Mouse (Mus musculus): ENCODE measurements around the gene Cabcoco1. TPM values are rescaled to one million over a fixed set of nuclear protein-coding genes. Genes with fewer than 3 reads are reported as not detected.

Cabcoco1 gene
- polyA plus RNA-seq, 1 experiment, result not detected

- Histone ChIP-seq H3K4me1 (ENCODE audit: control insufficient read depth, insufficient read depth, low read length) (peaks cover 3% of the 10 kb centered on the region; the same call in 1 of the 2 replicates), H3K4me3 (ENCODE audit: insufficient read depth, low read length) (no peak overlapping the region), H3K27ac (ENCODE audit: insufficient read depth, low read depth, low read length) (no peak overlapping the region)
- TF ChIP-seq CTCF (IDR thresholded peaks at IDR 0.05; ENCODE audit: low read depth, low read length) (peak; percentile 83), POLR2A (IDR thresholded peaks at IDR 0.05; ENCODE audit: borderline replicate concordance, low read depth, low read length) (no peak)
These were observed 76.8 kb downstream of the Cabcoco1 start for GRCm38 (mm10) chr10:68464943-68465342.

- no peaks in the 10 kb centered on the region for H3K4me1 ChIP-seq (ENCODE audit: control insufficient read depth, insufficient read depth, low read length)
- no peak overlapping the region for H3K4me3 ChIP-seq (ENCODE audit: insufficient read depth, low read length)
- H3K27ac ChIP-seq (ENCODE audit: insufficient read depth, low read depth, low read length), result no peak overlapping the region
- no peak for TF ChIP-seq POLR2A (IDR thresholded peaks at IDR 0.05; ENCODE audit: borderline replicate concordance, low read depth, low read length)
- no peak for TF ChIP-seq CTCF (IDR thresholded peaks at IDR 0.05; ENCODE audit: low read depth, low read length)
These were observed 81.9 kb downstream of the Cabcoco1 start for GRCm38 (mm10) chr10:68459784-68460183.

- no peak overlapping the region for H3K27ac ChIP-seq (ENCODE audit: insufficient read depth, low read depth, low read length)
These were observed 84.7 kb downstream of the Cabcoco1 start for GRCm38 (mm10) chr10:68457019-68457418.

GRCm38 (mm10) chr10:68454541-68454940 is 87.2 kb downstream of the Cabcoco1 start:
- Histone ChIP-seq H3K4me3 (ENCODE audit: insufficient read depth, low read length) (no peak overlapping the region), H3K27ac (ENCODE audit: insufficient read depth, low read depth, low read length) (no peak overlapping the region), H3K4me1 (ENCODE audit: control insufficient read depth, insufficient read depth, low read length) (no peaks in the 10 kb centered on the region)
- TF ChIP-seq CTCF (IDR thresholded peaks at IDR 0.05; ENCODE audit: low read depth, low read length) (no peak), POLR2A (IDR thresholded peaks at IDR 0.05; ENCODE audit: borderline replicate concordance, low read depth, low read length) (no peak)

More at GRCm38 (mm10) chr10:68457019-68457418, 84.7 kb downstream of the Cabcoco1 start:
- no peak overlapping the region for H3K4me3 ChIP-seq (ENCODE audit: insufficient read depth, low read length)
- H3K4me1 ChIP-seq (ENCODE audit: control insufficient read depth, insufficient read depth, low read length), result no peaks in the 10 kb centered on the region
- no peak for TF ChIP-seq CTCF (IDR thresholded peaks at IDR 0.05; ENCODE audit: low read depth, low read length)
- no peak for TF ChIP-seq POLR2A (IDR thresholded peaks at IDR 0.05; ENCODE audit: borderline replicate concordance, low read depth, low read length)

GRCm38 (mm10) chr10:68446797-68447125 is 94.9 kb downstream of the Cabcoco1 start:
- Histone ChIP-seq H3K27ac (ENCODE audit: insufficient read depth, low read depth, low read length) (no peak overlapping the region), H3K4me3 (ENCODE audit: insufficient read depth, low read length) (no peak overlapping the region), H3K4me1 (ENCODE audit: control insufficient read depth, insufficient read depth, low read length) (peaks cover 12% of the 10 kb centered on the region)
- TF ChIP-seq CTCF (IDR thresholded peaks at IDR 0.05; ENCODE audit: low read depth, low read length), result no peak
- no peak for TF ChIP-seq POLR2A (IDR thresholded peaks at IDR 0.05; ENCODE audit: borderline replicate concordance, low read depth, low read length)

GRCm38 (mm10) chr10:68445876-68446796 is 95.6 kb downstream of the Cabcoco1 start:
- Histone ChIP-seq H3K27ac (ENCODE audit: insufficient read depth, low read depth, low read length) (no peak overlapping the region), H3K4me1 (ENCODE audit: control insufficient read depth, insufficient read depth, low read length) (peaks cover 12% of the 10 kb centered on the region), H3K4me3 (ENCODE audit: insufficient read depth, low read length) (no peak overlapping the region)
- TF ChIP-seq CTCF (IDR thresholded peaks at IDR 0.05; ENCODE audit: low read depth, low read length), result no peak
- no peak for TF ChIP-seq POLR2A (IDR thresholded peaks at IDR 0.05; ENCODE audit: borderline replicate concordance, low read depth, low read length)

GRCm38 (mm10) chr10:68445244-68445811 is 96.4 kb downstream of the Cabcoco1 start:
- peaks cover 12% of the 10 kb centered on the region for H3K4me1 ChIP-seq (ENCODE audit: control insufficient read depth, insufficient read depth, low read length)
- TF ChIP-seq POLR2A (IDR thresholded peaks at IDR 0.05; ENCODE audit: borderline replicate concordance, low read depth, low read length), result no peak
- no peak for TF ChIP-seq CTCF (IDR thresholded peaks at IDR 0.05; ENCODE audit: low read depth, low read length)

GRCm38 (mm10) chr10:68444361-68445114 is 97.2 kb downstream of the Cabcoco1 start:
- H3K4me3 ChIP-seq (ENCODE audit: insufficient read depth, low read length), result no peak overlapping the region
- no peak overlapping the region for H3K27ac ChIP-seq (ENCODE audit: insufficient read depth, low read depth, low read length)
- peaks cover 12% of the 10 kb centered on the region for H3K4me1 ChIP-seq (ENCODE audit: control insufficient read depth, insufficient read depth, low read length)
- TF ChIP-seq POLR2A (IDR thresholded peaks at IDR 0.05; ENCODE audit: borderline replicate concordance, low read depth, low read length), result no peak
- no peak for TF ChIP-seq CTCF (IDR thresholded peaks at IDR 0.05; ENCODE audit: low read depth, low read length)

More at GRCm38 (mm10) chr10:68445244-68445811, 96.4 kb downstream of the Cabcoco1 start:
- no peak overlapping the region for H3K4me3 ChIP-seq (ENCODE audit: insufficient read depth, low read length)
- no peak overlapping the region for H3K27ac ChIP-seq (ENCODE audit: insufficient read depth, low read depth, low read length)

GRCm38 (mm10) chr10:68443132-68443531 is 98.6 kb downstream of the Cabcoco1 start:
- TF ChIP-seq CTCF (IDR thresholded peaks at IDR 0.05; ENCODE audit: low read depth, low read length) (no peak), POLR2A (IDR thresholded peaks at IDR 0.05; ENCODE audit: borderline replicate concordance, low read depth, low read length) (no peak)

More at GRCm38 (mm10) chr10:68443132-68443531, 98.6 kb downstream of the Cabcoco1 start:
- H3K27ac ChIP-seq (ENCODE audit: insufficient read depth, low read depth, low read length), result no peak overlapping the region
- H3K4me3 ChIP-seq (ENCODE audit: insufficient read depth, low read length), result no peak overlapping the region
- peaks cover 12% of the 10 kb centered on the region for H3K4me1 ChIP-seq (ENCODE audit: control insufficient read depth, insufficient read depth, low read length)
